Mouse (Mus musculus) CD4-positive, CD25-positive, alpha-beta regulatory T cell, adult 9 weeks (primary cell): Measurements from ENCODE around the gene Msl1. TPM values are rescaled to one million over a fixed set of nuclear protein-coding genes. Genes with fewer than 3 reads are reported as not detected.

Experiments
- polyA plus RNA-seq: library from polyadenylated mRNA; unstranded; fragments of 100-300 nt; shearing (Covaris generic); gene quantifications from one replicate; pipeline ENCODE4 v1.2.1, GENCODE M21; 2017

Msl1 gene
- polyA plus RNA-seq: 10.9 TPM

DNA sequence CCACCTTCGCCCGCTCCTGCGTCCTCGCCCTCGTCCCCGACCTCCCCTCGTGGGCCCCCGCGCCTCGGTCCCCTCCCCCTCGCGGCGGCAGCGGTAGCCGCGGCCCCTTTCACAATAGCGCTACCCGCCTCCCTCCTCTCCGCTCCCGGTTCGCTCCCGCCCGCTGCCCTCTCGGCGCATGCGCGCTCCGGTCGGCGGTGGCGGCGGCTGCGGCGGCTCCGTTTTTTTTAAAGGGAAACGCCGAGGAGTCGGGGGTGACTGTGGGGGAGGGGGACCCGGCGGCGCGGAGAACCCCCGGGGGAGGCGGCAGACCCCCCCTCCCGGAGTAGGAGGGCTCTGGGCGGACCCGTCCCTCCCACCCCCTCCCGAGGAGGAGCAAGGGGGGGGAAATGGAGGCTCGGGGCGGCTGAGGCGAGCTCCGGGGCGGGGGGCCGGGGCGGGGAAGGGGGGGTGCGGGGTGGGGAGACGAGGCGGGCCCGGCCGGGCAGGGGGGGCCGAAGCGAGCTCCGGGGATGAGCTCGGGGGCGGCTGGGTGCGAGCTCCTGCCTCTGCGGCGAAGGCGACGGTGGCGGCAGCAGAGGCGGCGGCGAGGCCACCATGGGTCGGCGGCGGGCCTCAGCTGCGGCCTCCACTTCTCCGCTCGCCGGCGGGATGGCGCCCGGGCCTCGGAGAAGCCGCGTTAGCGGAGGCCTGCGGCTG lies at the start of gene Msl1:
Gene Msl1, plus strand, starts transcription at position 502 of the 699 bp plus-strand sequence.

DNA sequence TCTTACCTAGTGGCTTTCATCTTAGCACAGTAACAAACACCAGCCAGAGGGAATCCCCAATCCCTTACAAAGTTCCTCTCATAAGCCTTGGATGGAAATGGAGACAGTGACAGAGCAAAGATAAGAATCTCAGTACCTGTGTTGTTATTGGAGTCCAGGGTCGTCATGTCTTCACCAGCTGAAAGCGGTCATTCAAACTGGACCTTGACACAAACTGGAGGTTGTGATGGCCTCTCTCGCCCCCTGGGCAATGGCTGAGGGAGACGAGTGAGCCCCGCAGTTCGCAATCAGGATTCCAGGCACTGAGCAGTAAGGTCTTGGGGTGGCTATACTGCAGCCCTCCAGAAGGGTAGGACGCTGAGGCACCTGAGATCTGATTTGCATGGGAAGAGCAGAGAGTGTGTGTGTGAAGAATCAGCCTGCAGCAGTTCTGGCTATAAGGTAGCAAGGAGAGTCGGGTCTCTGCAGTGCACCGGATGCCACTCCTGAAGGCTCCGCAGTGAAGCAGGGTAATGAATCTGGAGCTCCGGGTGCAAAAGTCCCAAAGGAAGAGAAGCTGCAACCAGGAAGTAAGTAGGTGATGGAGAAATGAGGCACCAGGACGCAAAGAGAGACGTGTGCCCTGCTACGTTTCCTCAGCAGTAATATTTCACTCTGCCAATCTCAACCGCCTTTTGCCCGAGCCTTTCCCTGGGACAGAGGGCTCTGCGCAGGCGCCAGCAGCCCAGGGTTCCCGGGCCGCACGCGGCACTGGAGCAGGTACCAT lies 20.6 kb upstream of the Msl1 start, which contains the start of gene Nr1d1:
Gene Nr1d1, minus strand, starts transcription at position 752 of the 766 bp plus-strand sequence.

DNA sequence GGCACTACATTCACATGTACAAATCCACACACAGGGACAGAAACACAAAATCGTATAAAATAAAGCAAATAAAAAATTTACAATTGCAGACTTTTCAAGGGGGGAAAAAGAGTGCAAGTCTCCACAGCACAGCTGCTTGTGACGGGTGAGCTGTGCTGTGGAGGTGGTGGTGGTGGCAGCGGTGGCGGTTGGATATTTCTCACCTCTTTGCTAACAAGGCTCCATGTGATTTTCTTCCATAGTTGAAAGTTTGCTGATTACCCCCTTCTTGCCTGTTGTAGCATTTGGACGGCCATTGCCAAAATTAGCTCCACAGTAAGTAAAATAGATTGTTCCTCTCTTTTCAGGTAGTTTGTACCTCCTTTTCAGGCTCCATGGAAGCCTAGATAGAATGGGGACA lies 9.3 kb downstream of the Msl1 start, which contains the start of gene Casc3:
Gene Casc3, plus strand, starts transcription at position 301 of the 400 bp plus-strand sequence.

DNA sequence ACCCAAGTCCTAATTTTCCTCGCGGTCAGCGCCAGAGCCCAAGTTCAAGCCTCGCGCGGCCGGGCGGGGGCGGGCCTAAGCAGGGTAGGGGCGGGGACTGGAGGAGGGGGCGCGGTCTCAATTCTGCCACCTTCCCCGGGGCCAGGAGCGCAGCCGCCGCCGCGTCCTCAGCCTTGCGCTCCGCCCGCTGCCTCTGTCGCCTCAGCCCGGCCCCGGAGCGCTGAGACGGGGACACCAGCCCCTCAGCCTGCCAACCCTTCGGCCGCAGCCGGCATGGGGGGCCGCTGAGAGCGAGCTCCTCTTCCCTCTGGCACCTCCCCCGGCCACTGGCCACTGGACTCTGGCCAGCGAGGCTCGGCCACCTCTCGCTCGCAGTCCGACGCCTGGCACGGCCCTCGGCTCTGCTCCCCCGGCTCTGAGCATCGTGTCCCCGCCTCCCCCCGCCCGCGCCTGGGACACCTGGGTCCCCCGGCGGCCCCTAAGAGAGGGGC lies 41.4 kb downstream of the Msl1 start, which contains the start of gene Rapgefl1:
Gene Rapgefl1, plus strand, starts transcription at position 135 of the 491 bp plus-strand sequence.

Other genes with a start within 250 kb of the Msl1 start
- 58.0 TPM for gene Ikzf3, start 249.5 kb upstream of the Msl1 start, polyA plus RNA-seq
- 5.6 TPM for gene Zpbp2, start 244.4 kb upstream of the Msl1 start, polyA plus RNA-seq
- gene Ormdl3, start 208.1 kb upstream of the Msl1 start, polyA plus RNA-seq: 90.2 TPM
- gene Lrrc3c, start 197.2 kb upstream of the Msl1 start, polyA plus RNA-seq: not detected
- 4.6 TPM for gene Gm12355, start 169.9 kb upstream of the Msl1 start, polyA plus RNA-seq
- gene Gsdma3, start 169.2 kb upstream of the Msl1 start, polyA plus RNA-seq: not detected
- gene Gsdma2, start 148.8 kb upstream of the Msl1 start, polyA plus RNA-seq: not detected
- not detected for gene Gsdma, start 131.2 kb upstream of the Msl1 start, polyA plus RNA-seq
- 60.8 TPM for gene Psmd3, start 113.0 kb upstream of the Msl1 start, polyA plus RNA-seq
- gene Csf3, start 94.3 kb upstream of the Msl1 start, polyA plus RNA-seq: not detected
- 64.9 TPM for gene Med24, start 66.1 kb upstream of the Msl1 start, polyA plus RNA-seq
- 6.6 TPM for gene Thra, start 54.9 kb upstream of the Msl1 start, polyA plus RNA-seq
- gene Nr1d1, start 20.2 kb upstream of the Msl1 start, polyA plus RNA-seq: 11.5 TPM
- 10.2 TPM for gene Casc3, start 9.4 kb downstream of the Msl1 start, polyA plus RNA-seq
- gene Rapgefl1, start 41.3 kb downstream of the Msl1 start, polyA plus RNA-seq: 0.35 TPM
- 4.9 TPM for gene Wipf2, start 68.1 kb downstream of the Msl1 start, polyA plus RNA-seq
- gene Cdc6, start 112.3 kb downstream of the Msl1 start, polyA plus RNA-seq: 3.2 TPM
- gene Rara, start 132.3 kb downstream of the Msl1 start, polyA plus RNA-seq: 32.8 TPM
- gene Gjd3, start 187.5 kb downstream of the Msl1 start, polyA plus RNA-seq: not detected
- gene Top2a, start 228.7 kb downstream of the Msl1 start, polyA plus RNA-seq: 16.8 TPM
- 70.5 TPM for gene Igfbp4, start 245.7 kb downstream of the Msl1 start, polyA plus RNA-seq